Mouse (Mus musculus) CH12.LX (cell line): ENCODE results near the gene Rasd2.

Source experiments
- CHD2 ChIP-seq: IDR thresholded peaks from 2 replicates; pipeline ENCODE4 v1.6.1; 2011; ENCODE audit warnings: low read length, improper control_type of control experiment
- CTCF ChIP-seq, 2 experiments: IDR thresholded peaks in 1 of 2; conservative IDR thresholded peaks in 1 of 2; 2 replicates each; pipeline ENCODE4 v1.5.1; 2011 to 2012; ENCODE audit warnings: low read depth in 2 of 2, low read length in 2 of 2, improper control_type of control experiment in 1 of 2, inconsistent platforms in 1 of 2, mild to moderate bottlenecking in 1 of 2, moderate library complexity in 1 of 2
- HCFC1 ChIP-seq: IDR thresholded peaks from 2 replicates; pipeline ENCODE4 v1.6.1; 2012; ENCODE audit warnings: low read depth, mild to moderate bottlenecking, inconsistent platforms, low read length, improper control_type of control experiment
- POLR2A ChIP-seq: IDR thresholded peaks from 2 replicates; pipeline ENCODE4 v1.6.1; 2011; ENCODE audit warnings: low read depth, mild to moderate bottlenecking, improper control_type of control experiment, low read length
- RAD21 ChIP-seq: IDR thresholded peaks from 2 replicates; pipeline ENCODE4 v1.6.1; 2011; ENCODE audit warnings: low read depth, mild to moderate bottlenecking, low read length, improper control_type of control experiment, moderate library complexity
- SIN3A ChIP-seq: IDR thresholded peaks from 2 replicates; pipeline ENCODE4 v1.6.1; 2012; ENCODE audit warnings: low read length, improper control_type of control experiment, inconsistent platforms
- USF1 ChIP-seq: IDR thresholded peaks from 2 replicates; pipeline ENCODE4 v1.6.1; 2014; ENCODE audit warnings: low read depth, mild to moderate bottlenecking, inconsistent platforms, low read length, improper control_type of control experiment
- USF2 ChIP-seq: conservative IDR thresholded peaks from 2 replicates; pipeline ENCODE4 v1.6.1; 2011; ENCODE audit warnings: low read depth, low read length, improper control_type of control experiment
- ZMIZ1 ChIP-seq: IDR thresholded peaks from 2 replicates; pipeline ENCODE4 v1.6.1; 2012; ENCODE audit warnings: low read depth, mild to moderate bottlenecking, inconsistent platforms, low read length, improper control_type of control experiment

- TF ChIP-seq CTCF (conservative IDR thresholded peaks at IDR 0.05 in 1 of 2, IDR thresholded peaks at IDR 0.05 in 1 of 2; ENCODE audit: low read depth in 2 of 2, low read length in 2 of 2) (no peak), USF1 (no peak), SIN3A (no peak), USF2 (no peak), CHD2 (no peak), ZMIZ1 (no peak), RAD21 (no peak), POLR2A (no peak), HCFC1 (no peak)
Observed at GRCm38 (mm10) chr8:75197862-75198261, 15.9 kb upstream of the Rasd2 start.
